Mouse (Mus musculus): Measurements from ENCODE around the gene Pgbd1. TPM values are rescaled to one million over a fixed set of nuclear protein-coding genes. Genes with fewer than 3 reads are reported as not detected.
"Not testable (repeated sequence)": the region's sequence is repeated elsewhere in the genome, so short reads cannot be mapped to it uniquely, and the experiment has no call there.

Gene Pgbd1
- total RNA-seq, 2 experiments from 2014 or later = 0.20 to 0.27 TPM

DNA sequence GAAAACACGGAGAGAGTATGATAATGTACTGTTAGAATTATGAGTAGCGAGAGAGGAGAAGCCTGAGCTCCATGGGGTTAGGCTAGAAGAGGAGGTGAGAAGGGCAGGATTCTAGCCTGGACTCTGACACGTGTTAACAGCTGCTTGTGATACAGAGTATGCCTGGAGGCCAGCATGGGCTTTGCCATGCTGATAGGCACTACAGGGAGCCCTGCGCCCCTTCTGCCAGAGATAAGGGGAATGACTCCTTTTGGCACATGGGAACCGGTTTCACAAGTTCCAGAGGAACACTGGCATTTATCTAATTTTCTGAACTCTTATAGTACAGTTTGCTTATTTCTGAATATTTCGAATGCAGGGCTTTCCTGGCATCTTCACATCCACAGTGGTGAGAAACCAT, 22.0 kb downstream of the Pgbd1 start:
- intact Hi-C loops (cut with DNase I; ENCODE audit: low total_unique reads) = no loop called here
- no peak for DNase-seq

GRCm38 (mm10) chr13:21417298-21418010, 23.4 kb downstream of the Pgbd1 start:
- DNase-seq = no peak
- intact Hi-C loops (cut with DNase I; ENCODE audit: low total_unique reads) = no loop called here

- intact Hi-C loops (cut with DNase I; ENCODE audit: low total_unique reads) = no loop called here
- DNase-seq = no peak
Measured at GRCm38 (mm10) chr13:21415750-21416149, 25.1 kb downstream of the Pgbd1 start.

GRCm38 (mm10) chr13:21415266-21415665, 25.6 kb downstream of the Pgbd1 start:
- no peak for DNase-seq
- intact Hi-C loops (cut with DNase I; ENCODE audit: low total_unique reads) = no loop called here

DNA sequence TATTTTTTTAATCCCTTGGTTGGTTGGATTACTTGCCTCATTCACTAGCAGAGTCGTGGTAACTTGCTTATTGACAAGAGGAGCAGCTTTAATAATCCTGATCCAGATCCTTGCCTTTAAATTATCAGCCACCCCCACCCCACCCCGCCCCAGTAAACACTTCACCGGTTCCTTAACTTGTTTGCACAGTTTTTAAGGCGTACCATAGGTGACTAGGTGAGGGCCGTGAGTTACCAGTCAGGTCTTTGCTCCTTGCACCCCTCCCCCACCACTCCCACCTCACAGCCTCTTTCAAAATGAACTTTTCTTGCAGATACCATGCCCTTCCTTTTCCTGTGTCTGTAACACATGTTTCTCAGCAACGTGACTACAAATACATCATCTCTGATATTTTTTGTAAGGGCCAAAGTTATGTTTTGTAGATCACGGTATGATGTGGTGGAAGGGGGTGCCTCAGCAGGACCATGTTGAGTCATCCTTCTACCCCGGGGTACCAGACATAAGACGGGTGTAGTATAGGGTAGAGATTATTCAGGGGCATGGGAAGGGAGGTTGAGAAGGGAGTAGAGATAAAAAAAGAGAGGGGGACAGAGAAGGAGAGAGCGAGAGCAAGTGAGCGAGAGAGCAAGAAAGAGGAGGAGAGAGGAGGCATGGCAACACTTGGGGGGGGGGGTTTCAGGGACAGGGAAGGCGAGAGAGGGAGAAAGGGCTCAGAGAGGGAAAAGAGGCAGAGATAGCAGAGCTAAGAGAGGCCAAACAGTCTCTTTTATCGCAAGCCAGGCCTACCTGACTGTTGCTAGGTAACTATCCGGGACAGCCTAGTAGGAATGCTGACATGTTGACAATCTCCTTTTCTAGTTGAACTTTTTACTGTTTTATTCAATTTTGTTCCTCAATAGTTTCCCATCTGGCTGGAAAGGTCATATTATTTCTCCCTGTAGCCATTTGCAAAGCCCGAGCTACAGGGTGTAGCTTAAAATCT, 26.3 kb downstream of the Pgbd1 start:
- intact Hi-C loops (cut with DNase I; ENCODE audit: low total_unique reads) = loop anchor here (5.0 kb wide), 1 partner anchor 33 kb away; no protein-coding TSS in a partner anchor

GRCm38 (mm10) chr13:21408805-21409459, 31.9 kb downstream of the Pgbd1 start:
- DNase-seq = no peak
- intact Hi-C loops (cut with DNase I; ENCODE audit: low total_unique reads) = no loop called here

More for the DNA sequence above, 26.3 kb downstream of the Pgbd1 start:
- DNase-seq = no peak

DNA sequence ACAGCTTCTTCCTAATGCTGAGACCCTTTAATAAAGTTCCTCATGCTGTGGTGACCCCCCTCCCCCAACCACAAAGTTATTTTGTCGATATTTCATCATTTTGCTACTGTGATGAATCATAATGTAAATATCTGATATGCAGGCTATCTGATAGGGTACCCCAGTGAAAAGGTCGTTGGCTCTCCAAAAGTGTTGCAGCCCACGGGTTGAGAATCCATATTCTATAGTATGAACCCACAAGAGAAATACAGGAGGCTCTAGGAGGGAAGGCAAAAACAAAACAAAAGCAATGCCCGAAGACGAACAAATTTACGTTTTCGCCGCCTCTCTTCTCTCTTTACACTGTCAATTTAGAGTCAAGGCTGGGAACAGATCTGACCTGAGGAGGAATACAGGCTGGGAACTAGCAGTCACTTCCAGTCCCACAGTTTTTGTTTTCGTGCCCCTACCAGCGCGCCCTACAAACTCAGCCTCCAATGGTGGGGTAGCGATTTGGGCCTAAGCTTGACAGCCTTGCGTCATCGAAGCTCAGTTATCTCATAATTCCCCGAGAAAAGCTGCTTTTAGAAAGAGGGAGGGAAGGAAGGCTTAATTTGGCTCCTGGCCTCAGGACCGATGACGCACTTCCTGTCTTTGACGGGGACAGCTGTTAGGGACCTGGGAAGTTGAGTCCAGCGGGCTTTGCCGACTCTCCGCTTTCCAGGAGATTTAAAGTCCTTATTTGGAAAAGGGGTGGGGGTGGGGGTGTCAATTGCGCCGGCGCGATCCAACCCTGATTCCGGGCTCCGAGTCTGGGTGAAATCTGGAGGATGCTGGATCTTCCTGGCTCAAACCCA, 32.7 kb downstream of the Pgbd1 start:
- intact Hi-C loops (cut with DNase I; ENCODE audit: low total_unique reads) = no loop called here
- DNase-seq = peak; percentile 80

DNA sequence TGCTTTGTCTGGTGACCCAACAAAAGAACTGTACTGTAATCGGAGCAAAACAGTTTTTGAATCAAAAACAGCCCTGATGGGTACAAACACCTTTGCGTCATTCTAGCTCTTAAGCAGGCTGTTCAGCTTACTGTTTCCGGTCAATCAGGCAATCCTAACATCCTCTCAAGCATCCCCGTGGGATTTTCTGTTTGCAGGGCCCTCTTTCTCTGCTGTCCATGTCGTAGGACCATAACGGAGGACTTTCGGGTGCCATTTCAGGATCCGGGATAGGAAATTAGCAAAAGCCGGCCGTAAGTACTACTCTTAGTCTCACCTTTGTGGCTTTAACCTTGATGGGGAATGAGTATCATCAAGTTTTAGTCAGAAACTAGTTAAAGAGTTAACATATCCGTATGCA, 33.5 kb downstream of the Pgbd1 start:
- no peak for DNase-seq
- intact Hi-C loops (cut with DNase I; ENCODE audit: low total_unique reads) = no loop called here

DNA sequence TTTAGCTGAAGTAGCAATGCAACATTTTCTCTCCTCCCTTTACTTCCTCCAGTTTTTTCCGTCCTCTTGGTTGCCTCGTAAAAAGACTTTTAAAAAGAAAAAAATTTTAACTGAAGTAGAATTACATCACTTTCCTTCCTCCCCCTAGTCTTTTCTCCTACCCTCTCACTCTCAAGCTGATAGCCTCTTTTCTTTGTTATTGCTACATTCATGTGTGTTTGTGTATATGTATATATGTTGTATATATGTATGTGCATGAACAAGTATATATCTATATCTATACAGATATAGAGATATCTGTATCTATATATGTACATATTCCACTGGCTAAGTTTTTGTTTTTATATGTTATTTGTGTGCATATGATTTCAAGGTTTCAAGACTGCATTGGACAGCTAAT, 38.0 kb downstream of the Pgbd1 start:
- intact Hi-C loops (cut with DNase I; ENCODE audit: low total_unique reads) = no loop called here
- no peak for DNase-seq

DNA sequence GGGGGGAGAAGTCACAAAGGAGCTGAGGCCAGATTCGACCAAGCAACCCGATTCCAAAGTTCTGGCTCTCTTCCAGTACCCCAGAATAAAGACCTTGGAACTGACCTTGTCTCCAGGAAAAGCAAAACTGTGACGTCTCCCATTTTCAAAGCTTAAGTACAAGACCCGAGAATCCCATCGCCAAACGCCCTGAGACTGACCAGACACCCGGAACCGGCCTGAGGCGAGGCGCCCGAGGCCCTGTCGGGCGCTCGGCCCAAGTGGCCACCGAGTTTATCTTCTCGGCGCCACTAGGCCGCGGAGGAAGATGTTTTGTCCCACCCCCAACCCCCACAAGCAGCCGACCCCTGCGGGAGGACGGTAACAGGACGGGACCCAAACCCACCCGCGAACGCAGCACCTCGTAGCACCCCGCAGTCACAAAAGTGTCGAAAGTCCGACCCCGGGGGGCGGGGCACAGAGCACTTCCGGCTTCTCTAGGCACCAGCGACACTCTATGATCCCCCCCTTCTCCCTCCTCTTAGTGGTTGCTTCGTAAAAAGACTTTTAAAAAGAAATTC, 38.5 kb downstream of the Pgbd1 start, which contains the start of gene Zkscan3:
Gene Zkscan3 (minus strand): TSS at position 469 of the 560 bp plus-strand sequence.
- DNase-seq = peak; percentile 86
- intact Hi-C loops (cut with DNase I; ENCODE audit: low total_unique reads) = no loop called here

DNA sequence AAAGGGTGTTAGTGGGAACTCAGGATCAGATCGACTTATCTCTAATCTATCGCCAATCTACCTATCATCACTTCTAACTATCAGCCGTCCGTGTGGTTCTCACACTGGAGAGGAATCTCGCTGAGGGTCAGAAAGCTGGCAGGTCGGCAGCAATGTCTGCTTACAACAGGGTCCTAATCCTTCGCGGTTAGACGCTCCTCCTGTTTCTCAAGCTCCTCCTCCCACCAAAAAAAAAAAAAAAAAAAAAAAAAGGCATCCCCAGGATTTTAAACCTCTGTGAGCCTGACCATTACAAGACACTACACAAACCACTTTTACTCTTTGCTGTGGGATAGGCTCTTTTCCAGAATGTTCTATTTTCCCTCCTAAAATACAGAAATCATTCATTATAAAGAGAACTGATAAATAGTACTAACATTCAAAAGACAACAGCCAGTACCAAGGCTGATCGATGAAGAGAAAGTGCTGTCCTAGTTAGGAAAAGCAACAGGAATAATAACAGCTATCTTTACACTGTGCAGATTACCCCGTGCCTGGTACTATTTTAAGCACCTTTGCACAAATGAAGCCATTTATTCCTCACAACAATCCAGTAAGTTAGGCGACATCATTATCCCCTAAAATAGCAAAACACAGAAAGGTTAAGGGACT, 39.1 kb downstream of the Pgbd1 start:
- intact Hi-C loops (cut with DNase I; ENCODE audit: low total_unique reads) = no loop called here
- DNase-seq = no peak

DNA sequence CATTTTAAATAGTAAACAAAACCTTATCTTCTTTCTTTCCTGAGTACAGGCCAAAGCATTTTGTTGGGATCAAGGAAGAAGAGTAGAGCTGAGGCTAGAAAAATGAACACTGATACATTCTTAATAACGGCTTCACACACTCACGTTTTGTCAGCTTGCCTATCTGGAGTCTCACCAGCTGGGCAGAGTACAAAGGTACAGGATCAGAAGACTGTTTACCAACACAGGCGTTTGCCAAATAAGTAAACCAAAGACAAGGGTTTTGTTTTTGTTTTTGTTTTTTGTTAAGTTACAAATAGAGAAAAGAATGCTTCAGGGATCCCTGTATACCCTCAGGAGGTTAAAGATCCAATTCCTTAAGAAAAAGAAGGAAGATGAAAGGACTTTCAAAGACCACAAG, 39.7 kb downstream of the Pgbd1 start:
- DNase-seq = no peak
- intact Hi-C loops (cut with DNase I; ENCODE audit: low total_unique reads) = no loop called here

DNA sequence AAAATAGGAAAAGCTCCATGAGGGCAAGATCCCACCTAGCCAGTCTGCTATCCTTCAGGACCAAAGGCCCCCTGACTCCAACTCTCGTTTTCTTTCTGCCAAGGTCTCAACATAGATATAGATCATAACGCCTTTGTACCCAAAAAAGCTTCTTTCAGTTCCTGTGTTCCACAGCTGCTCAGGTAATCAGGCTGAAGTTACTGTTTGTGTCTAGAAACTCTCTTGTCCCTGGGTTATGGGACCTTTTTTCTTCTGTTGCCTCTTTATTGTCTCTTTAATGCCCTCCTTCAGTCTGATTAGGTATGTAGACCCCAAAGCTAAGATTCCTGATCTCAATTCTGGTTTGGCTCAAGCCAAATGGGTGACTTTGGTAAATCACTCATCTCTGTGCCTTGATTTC, 43.4 kb downstream of the Pgbd1 start:
- no peak for DNase-seq
- intact Hi-C loops (cut with DNase I; ENCODE audit: low total_unique reads) = no loop called here

DNA sequence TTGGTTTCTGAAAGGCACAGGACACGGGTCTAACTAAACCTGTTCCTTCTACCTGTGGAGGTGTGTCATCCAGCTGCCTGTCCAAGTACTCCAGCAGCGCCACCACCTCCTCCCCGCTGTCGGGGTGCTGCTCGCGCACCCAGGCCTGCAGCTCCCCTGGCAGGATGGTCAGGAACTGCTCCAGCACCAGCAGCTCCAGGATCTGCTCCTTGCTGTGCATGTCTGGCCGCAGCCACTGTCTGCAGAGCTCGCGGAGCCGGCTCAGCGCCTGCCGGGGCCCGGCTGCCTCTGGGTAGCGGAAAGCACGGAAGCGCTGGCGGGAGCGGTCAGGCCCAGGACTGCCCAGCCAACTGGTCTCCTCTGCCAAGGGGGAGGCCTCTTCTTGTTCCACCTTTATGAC, 44.8 kb downstream of the Pgbd1 start:
- intact Hi-C loops (cut with DNase I; ENCODE audit: low total_unique reads) = not testable (repeated sequence)
- peak; percentile 19 for DNase-seq

DNA sequence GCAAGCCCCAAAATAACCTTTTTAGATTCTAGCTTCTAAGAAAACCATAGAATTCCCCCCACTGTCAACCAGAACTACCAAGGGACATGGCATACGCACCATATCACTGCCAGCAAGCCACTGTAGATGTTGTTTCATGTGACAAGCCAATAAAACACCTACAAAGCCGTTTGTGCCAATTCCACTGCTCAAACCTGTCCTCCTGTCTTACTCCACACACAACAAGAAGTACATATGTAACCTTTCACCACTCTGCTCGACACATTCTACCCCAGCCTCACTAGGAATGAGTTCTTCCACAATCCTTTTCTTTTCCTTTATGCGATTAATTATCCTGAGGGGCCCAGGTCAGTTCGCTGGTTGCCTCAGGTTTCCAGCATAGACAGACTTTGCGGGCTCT, 45.2 kb downstream of the Pgbd1 start:
- DNase-seq = no peak
- intact Hi-C loops (cut with DNase I; ENCODE audit: low total_unique reads) = no loop called here

GRCm38 (mm10) chr13:21395211-21395610, 45.6 kb downstream of the Pgbd1 start:
- intact Hi-C loops (cut with DNase I; ENCODE audit: low total_unique reads) = no loop called here
- DNase-seq = no peak

- no peak for DNase-seq
- intact Hi-C loops (cut with DNase I; ENCODE audit: low total_unique reads) = loop anchor here (10.0 kb wide), 1 partner anchor 147 kb away; no protein-coding TSS in a partner anchor
Measured at GRCm38 (mm10) chr13:21377773-21378172, 63.1 kb downstream of the Pgbd1 start.

- no peak for DNase-seq
- intact Hi-C loops (cut with DNase I; ENCODE audit: low total_unique reads) = loop anchor here (10.0 kb wide), 1 partner anchor 152 kb away; no protein-coding TSS in a partner anchor
Measured at GRCm38 (mm10) chr13:21372700-21373099, 68.2 kb downstream of the Pgbd1 start.
